Mouse (Mus musculus): ENCODE measurements around the gene Zc3hc1. TPM values are rescaled to one million over a fixed set of nuclear protein-coding genes. Genes with fewer than 3 reads are reported as not detected.
"Not testable (repeated sequence)": the region's sequence is repeated elsewhere in the genome, so short reads cannot be mapped to it uniquely, and the experiment has no call there.

The Zc3hc1 gene
- polyA plus RNA-seq, 1 experiment from 2014 or later = 65.5 TPM

DNA sequence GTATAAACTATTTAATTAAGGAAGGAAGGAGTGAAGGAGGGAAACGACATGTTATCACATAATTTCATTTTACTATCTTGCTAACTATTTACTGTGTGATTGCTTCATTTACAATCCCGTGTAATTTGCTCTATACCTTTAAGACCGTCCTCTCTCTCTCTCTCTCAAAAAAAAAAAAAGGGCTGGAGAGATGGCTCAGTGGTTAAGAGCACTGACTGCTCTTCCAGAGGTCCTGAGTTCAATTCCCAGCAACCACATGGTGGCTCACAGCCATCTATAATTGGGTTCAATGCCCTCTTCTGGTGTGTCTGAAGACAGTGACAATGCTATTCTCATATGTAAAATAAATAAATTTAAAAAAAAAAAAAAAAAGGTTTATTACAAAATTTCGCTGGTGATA, 557 bp downstream of the Zc3hc1 start:
- 26% methylated on average over 4 of the region's 4 CpGs for WGBS
- peak overlapping the region; percentile 58 for H3K4me2 ChIP-seq (ENCODE audit: low read length)
- H3K4me1 ChIP-seq (ENCODE audit: control insufficient read depth, insufficient read depth, low read depth, low read length); H3K27me3 ChIP-seq (replicated peaks; ENCODE audit: control insufficient read depth, insufficient read depth, low read length); H3K9me3 ChIP-seq (ENCODE audit: control insufficient read depth, low read length); ATAC-seq: not testable (repeated sequence)
- peak overlapping the region; percentile 81 for H3K9ac ChIP-seq (ENCODE audit: low read depth, low read length)
- peak overlapping the region; percentile 82 for H3K4me3 ChIP-seq (ENCODE audit: low read length)
- peak overlapping the region; percentile 75 for H3K27ac ChIP-seq (ENCODE audit: low read depth, low read length)
- peaks cover 12% of the 10 kb centered on the region; the same call in 1 of the 2 replicates for H3K36me3 ChIP-seq (ENCODE audit: control insufficient read depth, insufficient read depth, low read length)

GRCm38 (mm10) chr6:30381116-30381515, 9.7 kb downstream of the Zc3hc1 start:
- Histone ChIP-seq H3K9me3 (ENCODE audit: control insufficient read depth, low read length) (no peaks in the 10 kb centered on the region), H3K4me2 (ENCODE audit: low read length) (no peak overlapping the region), H3K36me3 (ENCODE audit: control insufficient read depth, insufficient read depth, low read length) (peaks cover 27% of the 10 kb centered on the region), H3K27ac (ENCODE audit: low read depth, low read length) (no peak overlapping the region), H3K4me1 (ENCODE audit: control insufficient read depth, insufficient read depth, low read depth, low read length) (no peaks in the 10 kb centered on the region), H3K4me3 (ENCODE audit: low read length) (no peak overlapping the region), H3K9ac (ENCODE audit: low read depth, low read length) (no peak overlapping the region), H3K27me3 (replicated peaks; ENCODE audit: control insufficient read depth, insufficient read depth, low read length) (no peaks in the 10 kb centered on the region)
- 70% methylated on average over 3 of the region's 3 CpGs for WGBS
- ATAC-seq = no peak

GRCm38 (mm10) chr6:30375791-30376190, 15.0 kb downstream of the Zc3hc1 start:
- H3K27me3 ChIP-seq (replicated peaks; ENCODE audit: control insufficient read depth, insufficient read depth, low read length) = no peaks in the 10 kb centered on the region
- H3K9ac ChIP-seq (ENCODE audit: low read depth, low read length) = no peak overlapping the region
- H3K36me3 ChIP-seq (ENCODE audit: control insufficient read depth, insufficient read depth, low read length) = peaks cover 43% of the 10 kb centered on the region
- no peaks in the 10 kb centered on the region for H3K4me1 ChIP-seq (ENCODE audit: control insufficient read depth, insufficient read depth, low read depth, low read length)
- WGBS = 77% methylated on average over 1 of the region's 1 CpGs
- no peaks in the 10 kb centered on the region for H3K9me3 ChIP-seq (ENCODE audit: control insufficient read depth, low read length)
- no peak overlapping the region for H3K27ac ChIP-seq (ENCODE audit: low read depth, low read length)
- no peak overlapping the region for H3K4me2 ChIP-seq (ENCODE audit: low read length)
- H3K4me3 ChIP-seq (ENCODE audit: low read length) = no peak overlapping the region
- no peak for ATAC-seq

DNA sequence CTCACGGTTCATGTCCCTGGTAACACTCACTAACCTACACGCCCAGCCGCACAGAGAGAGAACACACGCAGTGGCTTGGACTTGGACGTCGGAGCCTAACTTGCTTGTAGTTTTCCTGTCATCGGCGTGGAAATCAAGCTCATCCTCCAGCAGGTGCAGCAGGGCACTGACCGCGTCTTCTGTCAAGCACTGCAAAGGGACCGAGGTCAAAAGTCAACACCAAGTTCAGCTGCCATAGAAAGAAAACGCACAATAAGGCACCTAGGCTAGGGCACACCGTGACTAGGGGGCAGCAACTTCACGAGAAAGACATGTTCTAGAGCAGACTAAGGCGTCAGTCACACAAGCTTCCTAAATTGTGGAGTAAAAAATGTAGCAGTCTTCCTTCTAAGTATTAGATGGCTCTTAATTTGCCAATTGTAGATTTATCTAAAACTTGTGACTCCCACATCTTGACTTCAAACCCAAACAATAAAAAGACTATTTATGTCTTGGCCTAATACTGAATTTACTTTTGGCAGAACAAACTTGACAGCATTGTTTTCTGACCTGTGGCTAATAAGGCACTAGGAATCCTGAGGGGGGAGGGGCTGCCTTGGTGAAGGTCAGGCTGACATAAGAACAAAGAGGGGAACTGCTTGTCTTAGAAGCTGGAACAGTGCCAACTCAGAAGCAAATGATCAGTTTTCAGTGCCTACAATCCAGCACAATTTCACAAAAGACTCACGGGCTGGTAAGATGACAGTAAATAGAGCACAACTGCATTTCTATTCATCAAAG, 15.9 kb downstream of the Zc3hc1 start:
- H3K36me3 ChIP-seq (ENCODE audit: control insufficient read depth, insufficient read depth, low read length) = peaks cover 38% of the 10 kb centered on the region
- H3K27me3 ChIP-seq (replicated peaks; ENCODE audit: control insufficient read depth, insufficient read depth, low read length) = no peaks in the 10 kb centered on the region
- H3K4me2 ChIP-seq (ENCODE audit: low read length) = no peak overlapping the region
- ATAC-seq = no peak
- H3K9me3 ChIP-seq (ENCODE audit: control insufficient read depth, low read length) = no peaks in the 10 kb centered on the region
- H3K4me1 ChIP-seq (ENCODE audit: control insufficient read depth, insufficient read depth, low read depth, low read length) = no peaks in the 10 kb centered on the region
- H3K4me3 ChIP-seq (ENCODE audit: low read length) = no peak overlapping the region
- H3K27ac ChIP-seq (ENCODE audit: low read depth, low read length) = no peak overlapping the region
- no peak overlapping the region for H3K9ac ChIP-seq (ENCODE audit: low read depth, low read length)
- WGBS = 77% methylated on average over 16 of the region's 16 CpGs

DNA sequence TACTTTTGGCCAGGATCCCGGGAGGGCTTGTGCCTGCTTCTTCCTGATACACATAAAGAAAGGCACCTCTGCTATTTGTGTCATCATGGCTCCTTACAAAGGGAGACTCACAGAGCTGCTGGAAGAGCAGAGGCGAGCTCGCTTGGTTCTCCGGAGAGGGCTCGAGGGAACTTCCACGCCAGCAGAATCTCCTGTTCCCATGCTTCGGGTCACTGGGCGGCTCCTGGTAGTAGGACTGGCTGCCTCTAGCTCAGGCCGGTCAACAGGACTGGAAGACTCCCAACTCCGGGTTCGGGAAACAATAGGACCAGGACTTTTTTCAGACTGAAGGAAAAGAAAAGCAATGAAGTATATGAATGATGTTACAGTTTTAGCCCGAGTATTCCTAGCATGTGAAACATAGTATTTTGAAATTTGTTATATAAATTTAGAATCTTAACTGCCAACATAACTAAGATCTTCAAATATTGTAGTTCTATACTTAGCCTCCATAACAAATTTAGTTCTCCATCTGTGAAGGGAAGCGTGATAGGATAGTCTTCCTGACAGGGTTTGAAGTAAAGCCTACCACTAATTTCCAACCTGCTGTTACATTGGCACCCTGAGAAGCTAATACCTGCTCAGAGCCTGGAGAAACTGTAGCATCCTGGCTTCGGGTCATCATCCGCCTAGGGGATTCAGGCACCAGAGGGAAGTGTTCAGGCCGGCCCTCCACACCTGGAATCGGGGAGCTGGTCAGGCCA, 18.0 kb downstream of the Zc3hc1 start:
- no peaks in the 10 kb centered on the region for H3K27me3 ChIP-seq (replicated peaks; ENCODE audit: control insufficient read depth, insufficient read depth, low read length)
- no peaks in the 10 kb centered on the region for H3K4me1 ChIP-seq (ENCODE audit: control insufficient read depth, insufficient read depth, low read depth, low read length)
- peaks cover 43% of the 10 kb centered on the region for H3K36me3 ChIP-seq (ENCODE audit: control insufficient read depth, insufficient read depth, low read length)
- no peaks in the 10 kb centered on the region for H3K9me3 ChIP-seq (ENCODE audit: control insufficient read depth, low read length)
- H3K4me3 ChIP-seq (ENCODE audit: low read length) = no peak overlapping the region
- no peak overlapping the region for H3K27ac ChIP-seq (ENCODE audit: low read depth, low read length)
- H3K4me2 ChIP-seq (ENCODE audit: low read length) = no peak overlapping the region
- 96% methylated on average over 17 of the region's 17 CpGs for WGBS
- ATAC-seq = no peak
- H3K9ac ChIP-seq (ENCODE audit: low read depth, low read length) = no peak overlapping the region

GRCm38 (mm10) chr6:30369291-30369690, 21.5 kb downstream of the Zc3hc1 start:
- H3K27ac ChIP-seq (ENCODE audit: low read depth, low read length) = no peak overlapping the region
- ATAC-seq = no peak
- no peaks in the 10 kb centered on the region for H3K4me1 ChIP-seq (ENCODE audit: control insufficient read depth, insufficient read depth, low read depth, low read length)
- H3K4me2 ChIP-seq (ENCODE audit: low read length) = no peak overlapping the region
- no peaks in the 10 kb centered on the region for H3K9me3 ChIP-seq (ENCODE audit: control insufficient read depth, low read length)
- no peak overlapping the region for H3K9ac ChIP-seq (ENCODE audit: low read depth, low read length)
- H3K27me3 ChIP-seq (replicated peaks; ENCODE audit: control insufficient read depth, insufficient read depth, low read length) = no peaks in the 10 kb centered on the region
- no peak overlapping the region for H3K4me3 ChIP-seq (ENCODE audit: low read length)
- H3K36me3 ChIP-seq (ENCODE audit: control insufficient read depth, insufficient read depth, low read length) = peaks cover 39% of the 10 kb centered on the region
- WGBS = 82% methylated on average over 3 of the region's 3 CpGs

DNA sequence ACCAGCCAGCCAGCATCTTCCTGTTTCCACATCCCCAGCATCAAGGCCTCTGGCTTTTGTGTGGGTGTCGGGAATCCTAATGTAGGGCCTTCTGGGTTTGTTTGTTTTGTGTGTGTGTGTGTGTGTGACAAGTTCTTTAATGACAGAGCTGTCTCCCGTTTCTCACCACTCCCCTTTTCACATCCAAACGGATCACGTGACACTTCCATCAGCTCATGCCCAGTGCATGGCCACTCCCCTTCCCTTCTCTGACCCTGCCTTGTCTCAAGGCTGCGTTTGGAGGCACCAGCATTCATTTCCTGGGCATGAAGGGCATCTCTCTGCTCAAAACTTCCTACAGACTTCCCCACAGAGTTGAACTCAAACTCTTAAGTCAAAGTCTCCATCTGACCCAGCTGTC, 27.0 kb downstream of the Zc3hc1 start:
- H3K9me3 ChIP-seq (ENCODE audit: control insufficient read depth, low read length) = no peaks in the 10 kb centered on the region
- WGBS = 42% methylated on average over 5 of the region's 5 CpGs
- H3K27ac ChIP-seq (ENCODE audit: low read depth, low read length) = no peak overlapping the region
- ATAC-seq = no peak
- no peak overlapping the region for H3K4me2 ChIP-seq (ENCODE audit: low read length)
- no peaks in the 10 kb centered on the region for H3K27me3 ChIP-seq (replicated peaks; ENCODE audit: control insufficient read depth, insufficient read depth, low read length)
- no peak overlapping the region for H3K4me3 ChIP-seq (ENCODE audit: low read length)
- no peak overlapping the region for H3K9ac ChIP-seq (ENCODE audit: low read depth, low read length)
- H3K36me3 ChIP-seq (ENCODE audit: control insufficient read depth, insufficient read depth, low read length) = peaks cover 14% of the 10 kb centered on the region
- no peaks in the 10 kb centered on the region for H3K4me1 ChIP-seq (ENCODE audit: control insufficient read depth, insufficient read depth, low read depth, low read length)

- no peak overlapping the region for H3K27ac ChIP-seq (ENCODE audit: low read depth, low read length)
- H3K9me3 ChIP-seq (ENCODE audit: control insufficient read depth, low read length) = no peaks in the 10 kb centered on the region
- no peaks in the 10 kb centered on the region for H3K4me1 ChIP-seq (ENCODE audit: control insufficient read depth, insufficient read depth, low read depth, low read length)
- H3K36me3 ChIP-seq (ENCODE audit: control insufficient read depth, insufficient read depth, low read length) = 0 out of 2 replicates have a peak, but pooled peaks cover 4% of the 10 kb centered on the region
- no peak overlapping the region for H3K9ac ChIP-seq (ENCODE audit: low read depth, low read length)
- H3K27me3 ChIP-seq (replicated peaks; ENCODE audit: control insufficient read depth, insufficient read depth, low read length) = no peaks in the 10 kb centered on the region
- H3K4me3 ChIP-seq (ENCODE audit: low read length) = no peak overlapping the region
- ATAC-seq = no peak
- 72% methylated on average over 12 of the region's 12 CpGs for WGBS
- H3K4me2 ChIP-seq (ENCODE audit: low read length) = no peak overlapping the region
Measured at GRCm38 (mm10) chr6:30359762-30360509, 30.9 kb downstream of the Zc3hc1 start.
